Mouse (Mus musculus): Measurements from ENCODE around the gene Apol6.

GRCm38 (mm10) chr15:77045609-77046008 is 1.1 kb downstream of the Apol6 start:
- TF ChIP-seq POLR2A (IDR thresholded peaks at IDR 0.05; ENCODE audit: extremely low read depth, insufficient read depth, low read length) (no peak), CTCF (IDR thresholded peaks at IDR 0.05; ENCODE audit: extremely low read depth, insufficient read depth, low read length) (no peak)

Data from cortical plate, adult 2 months (tissue).